Mouse (Mus musculus) CD4-positive, CD25-positive, alpha-beta regulatory T cell (primary cell): ENCODE results near the gene Rhag. TPM values are rescaled to one million over a fixed set of nuclear protein-coding genes. Genes with fewer than 3 reads are reported as not detected.

Source experiments
- polyA plus RNA-seq: library from polyadenylated mRNA; unstranded; fragments of 100-300 nt; shearing (Covaris generic); gene quantifications from one replicate; pipeline ENCODE4 v1.2.1, GENCODE M21; 2017

The Rhag gene
- polyA plus RNA-seq: 0.07 TPM

DNA sequence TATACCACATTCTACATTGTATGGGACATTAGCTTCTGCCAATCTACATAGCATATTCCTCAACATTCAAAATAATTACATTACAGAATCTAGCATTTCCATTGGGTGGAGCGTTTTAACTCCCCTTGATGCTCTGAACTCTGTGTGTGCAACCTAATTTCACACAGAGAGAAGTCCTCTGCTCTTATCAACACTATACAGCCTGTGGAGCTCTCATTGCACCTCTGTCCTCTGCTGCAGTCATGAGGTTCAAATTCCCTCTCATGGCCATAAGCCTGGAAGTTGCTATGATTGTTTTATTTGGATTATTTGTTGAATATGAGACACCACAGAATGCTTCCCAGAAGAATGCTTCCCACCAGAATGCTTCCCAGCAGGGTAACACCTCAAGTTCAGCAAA, at the start of gene Rhag:
Rhag (plus strand) TSS at position 193 of the 400 bp plus-strand sequence.

DNA sequence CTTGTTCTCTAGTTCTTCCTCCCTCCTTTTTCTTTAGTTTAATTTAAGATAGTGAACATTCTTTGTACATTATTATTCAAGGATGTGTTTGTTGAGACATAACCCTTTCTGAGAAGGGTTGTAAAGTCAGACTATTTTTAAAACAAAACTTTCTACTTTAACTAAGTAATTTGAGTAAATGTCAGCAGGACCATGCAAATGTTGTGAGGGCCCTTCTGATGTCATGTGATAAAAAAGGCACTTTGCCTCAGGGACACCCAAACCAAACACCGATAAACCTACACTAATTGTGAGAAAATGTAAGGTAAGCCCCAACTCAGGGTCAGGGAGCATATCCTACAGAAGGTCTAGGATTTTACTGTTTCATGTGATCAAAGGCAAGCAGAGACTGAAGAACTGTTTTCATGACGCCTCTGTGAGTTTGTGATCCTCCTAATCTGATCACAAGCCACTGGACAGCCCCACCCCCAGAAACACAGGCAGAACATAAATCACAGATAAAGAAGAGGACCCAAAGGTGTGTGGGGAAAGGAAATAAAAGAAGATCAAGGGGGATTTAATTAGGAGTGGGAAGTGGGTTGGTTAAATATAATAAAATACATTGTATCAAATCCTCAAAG, 3.9 kb upstream of the Rhag start, which contains the start of gene Crisp2:
Crisp2 (minus strand) TSS at position 51 of the 620 bp plus-strand sequence.

DNA sequence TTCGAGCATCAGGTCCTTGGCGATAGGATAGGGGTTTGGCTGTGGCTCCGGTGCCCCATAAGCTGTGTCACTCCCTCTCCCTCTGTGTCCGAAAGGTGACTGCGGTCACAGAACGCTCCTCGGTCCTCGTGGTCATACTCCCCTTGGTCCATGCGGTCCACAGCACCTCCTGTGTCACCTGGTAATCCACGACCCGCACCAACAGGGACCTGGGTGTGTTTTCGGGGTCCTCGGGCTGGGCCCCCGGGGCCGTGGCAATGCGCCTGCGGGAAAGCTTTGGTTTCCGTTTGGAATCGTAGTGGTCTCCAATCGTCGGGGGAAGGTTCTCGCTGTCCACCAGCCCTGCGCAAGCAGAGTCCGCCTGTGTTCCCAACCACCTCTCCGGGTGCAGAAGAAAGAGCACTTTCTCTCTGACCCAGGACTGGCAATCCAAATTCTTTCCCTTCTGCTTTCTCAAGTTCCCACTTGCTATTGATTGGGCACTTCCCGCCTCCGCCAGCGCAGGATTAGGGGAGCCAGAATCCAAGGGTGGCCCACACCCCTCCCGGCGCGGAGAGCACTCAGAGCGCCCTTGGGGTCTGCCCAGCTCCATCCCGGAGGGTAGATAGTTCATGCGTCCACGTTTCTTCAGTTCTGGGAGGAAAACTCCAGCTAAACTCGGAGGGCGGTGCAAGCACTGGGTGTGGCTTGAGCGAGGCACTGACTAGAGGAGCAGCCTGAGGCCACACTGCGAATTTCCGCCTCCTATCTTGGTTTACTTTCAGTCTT, 69.2 kb downstream of the Rhag start, which contains the start of gene 9130008F23Rik:
9130008F23Rik (minus strand) TSS at position 636 of the 768 bp plus-strand sequence.

Other genes with a start within 250 kb of the Rhag start
- not detected for gene Esp6, start 249.6 kb upstream of the Rhag start, polyA plus RNA-seq
- not detected for gene Esp4, start 212.5 kb upstream of the Rhag start, polyA plus RNA-seq
- gene Esp3, start 179.1 kb upstream of the Rhag start, polyA plus RNA-seq: not detected
- gene Esp1, start 84.0 kb upstream of the Rhag start, polyA plus RNA-seq: not detected
- not detected for gene Crisp2, start 4.1 kb upstream of the Rhag start, polyA plus RNA-seq
- gene 9130008F23Rik, start 69.4 kb downstream of the Rhag start, polyA plus RNA-seq: 0.47 TPM
- gene Glyatl3, start 103.2 kb downstream of the Rhag start, polyA plus RNA-seq: not detected
- gene Mut, start 123.6 kb downstream of the Rhag start, polyA plus RNA-seq: 21.4 TPM
- 25.1 TPM for gene Cenpq, start 123.9 kb downstream of the Rhag start, polyA plus RNA-seq